Mouse (Mus musculus) heart, embryonic 13.5 days (tissue): ENCODE measurements around the gene Cldn34a. TPM values are rescaled to one million over a fixed set of nuclear protein-coding genes. Genes with fewer than 3 reads are reported as not detected.
"Not testable (repeated sequence)": the region's sequence is repeated elsewhere in the genome, so short reads cannot be mapped to it uniquely, and the experiment has no call there.

Experiments
- ATAC-seq: fragments of 200-750 bp; cut with Nextera tagmentation; 2 replicates; pipeline ENCODE4 v1.8.0; 2017; ENCODE audit warnings: moderate TSS enrichment; ENCODE audit not compliant: insufficient number of reproducible peaks, low FRiP score, low TSS enrichment; ENCODE audit errors: extremely low read depth
- H3K27ac ChIP-seq: fragments of 300-500 bp; sonication (generic); replicated peaks from 2 replicates; pipeline ENCODE4 v1.5.1; 2015; ENCODE audit warnings: moderate library complexity, mild to moderate bottlenecking, inconsistent platforms
- H3K27me3 ChIP-seq: fragments of 300-500 bp; sonication (generic); replicated peaks from 2 replicates; pipeline ENCODE4 v1.6.1; 2015; ENCODE audit warnings: mild to moderate bottlenecking, inconsistent platforms
- H3K36me3 ChIP-seq: fragments of 300-500 bp; sonication (generic); 2 replicates; pipeline ENCODE4 v1.6.1; 2015; ENCODE audit warnings: mild to moderate bottlenecking, inconsistent platforms
- H3K4me1 ChIP-seq: fragments of 300-500 bp; sonication (generic); 2 replicates; pipeline ENCODE4 v1.6.1; 2015; ENCODE audit warnings: inconsistent platforms
- H3K4me2 ChIP-seq: fragments of 300-500 bp; sonication (generic); 2 replicates; pipeline ENCODE4 v1.6.1; 2015; ENCODE audit warnings: inconsistent platforms, mild to moderate bottlenecking, moderate library complexity
- H3K4me3 ChIP-seq: fragments of 300-500 bp; sonication (generic); 2 replicates; pipeline ENCODE4 v1.5.1; 2015; ENCODE audit warnings: moderate library complexity, mild to moderate bottlenecking, inconsistent platforms
- H3K9ac ChIP-seq: fragments of 300-500 bp; sonication (generic); 2 replicates; pipeline ENCODE4 v1.6.1; 2015; ENCODE audit warnings: inconsistent platforms, mild to moderate bottlenecking, moderate library complexity
- H3K9me3 ChIP-seq: fragments of 300-500 bp; sonication (generic); 2 replicates; pipeline ENCODE4 v1.6.1; 2016; ENCODE audit warnings: inconsistent platforms
- WGBS: fragments of 180-500 bp; shearing (Covaris S2); methylation state at CpG from one replicate; pipeline ENCODE4 v1.1.7; 2015; ENCODE audit warnings: mixed read lengths; 5-methylcytosine and 5-hydroxymethylcytosine counted together
- polyA plus RNA-seq: library from polyadenylated mRNA; unstranded; fragments of >200 nt; fragmentation: Nextera tagmentation; extraction: Ambion mirVana; gene quantifications from 2 replicates; pipeline ENCODE4 v1.2.1, GENCODE M21; 2015

The Cldn34a gene
- polyA plus RNA-seq, result not detected in 2 replicates

GRCm38 (mm10) chrX:152563034-152563433, at the start of gene Cldn34a:
Cldn34a (plus strand) TSS chrX:152563334.
- Histone ChIP-seq H3K36me3 (no peaks in the 10 kb centered on the region), H3K27ac (no peak within 1 kb of the TSS), H3K4me3 (no peak within 1 kb of the TSS), H3K9me3 (no peaks in the 10 kb centered on the region), H3K4me2 (no peak within 1 kb of the TSS), H3K27me3 (0 out of 2 replicates have a peak, but pooled peaks cover 3% of the 10 kb centered on the region), H3K4me1 (no peaks in the 10 kb centered on the region), H3K9ac (no peak within 1 kb of the TSS)
- WGBS, result 65% methylated on average over 2 of the region's 2 CpGs
- no peak for ATAC-seq

- not testable (repeated sequence) for ATAC-seq, H3K9me3 ChIP-seq, H3K27me3 ChIP-seq, H3K36me3 ChIP-seq, H3K27ac ChIP-seq, H3K4me3 ChIP-seq, H3K4me1 ChIP-seq, H3K4me2 ChIP-seq, H3K9ac ChIP-seq
- WGBS, result 63% methylated on average over 2 of the region's 2 CpGs
Measured at GRCm38 (mm10) chrX:152518611-152519010, 44.5 kb upstream of the Cldn34a start.

DNA sequence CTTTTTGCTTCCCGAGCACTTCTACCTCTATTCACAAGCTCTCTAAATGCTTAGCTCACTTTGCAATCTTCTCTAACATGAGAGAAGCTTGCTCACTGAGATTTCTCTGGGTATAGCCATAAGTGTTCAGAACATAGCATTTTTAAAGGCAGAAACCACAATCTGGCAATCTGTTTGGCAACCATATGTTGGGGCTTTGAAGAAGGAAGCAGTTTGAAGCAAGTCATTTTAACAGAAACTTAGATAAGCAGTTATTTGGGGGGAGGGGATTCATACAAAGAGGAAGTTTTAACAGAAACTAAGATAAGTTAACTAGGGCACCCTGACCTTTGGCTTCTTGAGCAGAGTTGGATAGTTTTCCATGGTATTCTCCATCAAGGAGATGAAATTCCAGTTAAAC, 17.4 kb upstream of the Cldn34a start:
- H3K27me3 ChIP-seq, result peaks cover 9% of the 10 kb centered on the region; the same call in 1 of the 2 replicates
- no peaks in the 10 kb centered on the region for H3K9me3 ChIP-seq
- no peaks in the 10 kb centered on the region for H3K36me3 ChIP-seq
- 85% methylated on average over 1 of the region's 1 CpGs for WGBS
- no peak overlapping the region for H3K4me2 ChIP-seq
- H3K9ac ChIP-seq, result no peak overlapping the region
- no peak for ATAC-seq
- H3K4me1 ChIP-seq, result no peaks in the 10 kb centered on the region
- no peak overlapping the region for H3K27ac ChIP-seq
- no peak overlapping the region for H3K4me3 ChIP-seq

DNA sequence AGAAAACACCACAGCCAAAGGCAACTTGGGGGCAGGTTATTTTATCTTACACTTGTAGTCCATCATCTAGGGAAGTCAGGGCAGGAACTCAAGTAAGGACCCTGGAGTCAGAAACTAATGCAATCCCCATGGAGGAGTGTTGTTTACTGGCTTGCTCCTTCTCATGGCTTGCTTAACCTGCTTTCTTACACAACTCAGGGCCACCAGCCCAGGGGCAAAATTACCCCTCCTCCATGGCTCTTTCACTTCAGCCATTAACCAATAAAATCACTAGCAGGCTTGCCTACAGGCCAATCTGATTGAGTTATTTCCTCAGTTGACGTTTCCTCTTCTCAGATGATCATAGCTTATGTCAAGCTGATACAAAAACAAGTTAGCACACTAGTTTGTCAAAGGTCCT, 15.0 kb upstream of the Cldn34a start:
- H3K9me3 ChIP-seq, result no peaks in the 10 kb centered on the region
- no peak overlapping the region for H3K27ac ChIP-seq
- no peak overlapping the region for H3K9ac ChIP-seq
- no peaks in the 10 kb centered on the region for H3K4me1 ChIP-seq
- 0 out of 2 replicates have a peak, but pooled peaks cover 5% of the 10 kb centered on the region for H3K27me3 ChIP-seq
- ATAC-seq, result no peak
- 63% methylated on average over 1 of the region's 1 CpGs for WGBS
- H3K4me3 ChIP-seq, result no peak overlapping the region
- no peak overlapping the region for H3K4me2 ChIP-seq
- H3K36me3 ChIP-seq, result no peaks in the 10 kb centered on the region

GRCm38 (mm10) chrX:152557446-152557845, 5.7 kb upstream of the Cldn34a start:
- Histone ChIP-seq H3K9me3 (no peaks in the 10 kb centered on the region), H3K36me3 (no peaks in the 10 kb centered on the region), H3K27me3 (no peaks in the 10 kb centered on the region), H3K27ac (no peak overlapping the region), H3K9ac (no peak overlapping the region), H3K4me3 (no peak overlapping the region), H3K4me1 (no peaks in the 10 kb centered on the region), H3K4me2 (no peak overlapping the region)
- ATAC-seq, result no peak; the same call in 1 of the 2 replicates
- 63% methylated on average over 6 of the region's 6 CpGs for WGBS

Other genes starting within 250 kb of the Cldn34a start
- 7.2 and 8.1 TPM in 2 replicates for gene Kantr, start 235.8 kb upstream of the Cldn34a start, polyA plus RNA-seq
- gene Tspyl2, start 220.9 kb upstream of the Cldn34a start, polyA plus RNA-seq, result 17.1 and 18.2 TPM in 2 replicates
- gene Gpr173, start 194.6 kb upstream of the Cldn34a start, polyA plus RNA-seq, result 2.2 and 2.8 TPM in 2 replicates
- 3.8 and 4.1 TPM in 2 replicates for gene Shroom2, start 206.1 kb downstream of the Cldn34a start, polyA plus RNA-seq
- gene Gpr143, start 218.6 kb downstream of the Cldn34a start, polyA plus RNA-seq, result 0.15 TPM in 1 of 2 replicates, not detected in the other